Mouse (Mus musculus) stomach, embryonic 15.5 days (tissue): ENCODE data around the gene St6galnac3. TPM values are rescaled to one million over a fixed set of nuclear protein-coding genes. Genes with fewer than 3 reads are reported as not detected.

Source experiments
- ATAC-seq: fragments of 200-750 bp; cut with Nextera tagmentation; 2 replicates; pipeline ENCODE4 v1.8.0; 2017; ENCODE audit warnings: low read depth, moderate number of reproducible peaks, moderate TSS enrichment; ENCODE audit not compliant: insufficient read depth, low FRiP score
- H3K27ac ChIP-seq: fragments of 300-500 bp; sonication (generic); 2 replicates; pipeline ENCODE4 v1.5.1; 2015; ENCODE audit warnings: mild to moderate bottlenecking, inconsistent platforms
- H3K27me3 ChIP-seq: fragments of 300-500 bp; sonication (generic); replicated peaks from 2 replicates; pipeline ENCODE4 v1.6.1; 2015; ENCODE audit warnings: inconsistent platforms
- H3K36me3 ChIP-seq: fragments of 300-500 bp; sonication (generic); 2 replicates; pipeline ENCODE4 v1.6.1; 2015; ENCODE audit warnings: inconsistent platforms
- H3K4me1 ChIP-seq: fragments of 300-500 bp; sonication (generic); 2 replicates; pipeline ENCODE4 v1.6.1; 2015; ENCODE audit warnings: inconsistent platforms
- H3K4me2 ChIP-seq: fragments of 300-500 bp; sonication (generic); 2 replicates; pipeline ENCODE4 v1.6.1; 2015; ENCODE audit warnings: mild to moderate bottlenecking, inconsistent platforms
- H3K4me3 ChIP-seq: fragments of 300-500 bp; sonication (generic); replicated peaks from 2 replicates; pipeline ENCODE4 v1.5.1; 2015; ENCODE audit warnings: inconsistent platforms
- H3K9ac ChIP-seq: fragments of 300-500 bp; sonication (generic); 2 replicates; pipeline ENCODE4 v1.6.1; 2015; ENCODE audit warnings: inconsistent platforms
- H3K9me3 ChIP-seq: fragments of 300-500 bp; sonication (generic); 2 replicates; pipeline ENCODE4 v1.6.1; 2016; ENCODE audit warnings: inconsistent platforms
- WGBS: fragments of 180-500 bp; shearing (Covaris S2); methylation state at CpG from one replicate; pipeline ENCODE4 v1.1.7; 2015; 5-methylcytosine and 5-hydroxymethylcytosine counted together
- polyA plus RNA-seq: library from polyadenylated mRNA; unstranded; fragments of >200 nt; fragmentation: Nextera tagmentation; extraction: Ambion mirVana; gene quantifications from 2 replicates; pipeline ENCODE4 v1.2.1, GENCODE M21; 2015

The St6galnac3 gene
- polyA plus RNA-seq, 1 experiment from 2014 or later = 36.6 TPM

DNA sequence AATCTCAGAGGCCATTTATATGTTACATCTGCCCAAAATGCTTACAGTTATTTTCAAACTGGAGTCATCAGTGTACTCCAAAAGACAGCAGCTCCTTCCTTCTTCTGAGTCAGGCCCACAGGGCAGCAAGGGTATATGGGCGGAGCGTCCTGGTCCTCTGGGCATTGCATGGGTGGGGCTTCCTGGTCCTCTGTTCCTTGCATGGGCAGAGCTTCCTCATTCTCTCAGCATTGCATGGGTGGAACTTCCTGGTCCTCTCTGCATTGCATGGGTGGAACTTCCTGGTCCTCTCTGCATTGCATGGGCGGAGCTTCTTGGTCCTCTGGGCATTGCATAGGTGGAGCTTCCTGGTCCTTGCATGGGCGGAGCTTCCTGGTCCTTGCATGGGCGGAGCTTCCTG, 432.1 kb downstream of the St6galnac3 start:
- peak; percentile 39; the same call in 1 of the 2 replicates for ATAC-seq
- 95% methylated on average over 5 of the region's 5 CpGs for WGBS
- no peaks in the 10 kb centered on the region for H3K27me3 ChIP-seq
- H3K9me3 ChIP-seq = no peaks in the 10 kb centered on the region
- H3K4me1 ChIP-seq = no peaks in the 10 kb centered on the region
- no peak overlapping the region for H3K4me3 ChIP-seq
- H3K9ac ChIP-seq = no peak overlapping the region
- no peak overlapping the region for H3K27ac ChIP-seq
- no peak overlapping the region for H3K4me2 ChIP-seq
- H3K36me3 ChIP-seq = no peaks in the 10 kb centered on the region

DNA sequence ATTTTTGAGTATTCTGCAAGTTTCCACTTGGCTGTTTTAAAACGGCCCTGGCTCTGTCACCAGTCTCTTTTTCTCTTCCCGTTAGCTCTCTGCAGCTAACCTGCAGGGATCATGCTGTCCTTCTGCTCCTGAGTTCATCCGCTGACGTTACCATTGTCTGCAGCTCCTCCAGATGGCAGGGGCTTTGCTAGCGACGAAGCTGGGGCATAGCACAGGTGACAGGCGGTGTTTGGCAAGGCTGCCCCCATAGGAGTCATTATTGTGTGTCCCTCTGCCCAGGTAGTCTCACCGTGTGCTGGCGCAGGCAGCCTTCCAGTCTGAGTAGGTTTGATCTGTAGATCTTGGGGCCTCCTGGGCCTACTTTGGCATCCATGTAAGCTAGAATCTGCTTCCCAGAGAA, 432.6 kb downstream of the St6galnac3 start:
- Histone ChIP-seq H3K9ac (no peak overlapping the region), H3K36me3 (no peaks in the 10 kb centered on the region), H3K27me3 (no peaks in the 10 kb centered on the region), H3K27ac (no peak overlapping the region), H3K9me3 (no peaks in the 10 kb centered on the region), H3K4me3 (no peak overlapping the region), H3K4me2 (no peak overlapping the region), H3K4me1 (no peaks in the 10 kb centered on the region)
- WGBS = 85% methylated on average over 9 of the region's 9 CpGs
- no peak for ATAC-seq

DNA sequence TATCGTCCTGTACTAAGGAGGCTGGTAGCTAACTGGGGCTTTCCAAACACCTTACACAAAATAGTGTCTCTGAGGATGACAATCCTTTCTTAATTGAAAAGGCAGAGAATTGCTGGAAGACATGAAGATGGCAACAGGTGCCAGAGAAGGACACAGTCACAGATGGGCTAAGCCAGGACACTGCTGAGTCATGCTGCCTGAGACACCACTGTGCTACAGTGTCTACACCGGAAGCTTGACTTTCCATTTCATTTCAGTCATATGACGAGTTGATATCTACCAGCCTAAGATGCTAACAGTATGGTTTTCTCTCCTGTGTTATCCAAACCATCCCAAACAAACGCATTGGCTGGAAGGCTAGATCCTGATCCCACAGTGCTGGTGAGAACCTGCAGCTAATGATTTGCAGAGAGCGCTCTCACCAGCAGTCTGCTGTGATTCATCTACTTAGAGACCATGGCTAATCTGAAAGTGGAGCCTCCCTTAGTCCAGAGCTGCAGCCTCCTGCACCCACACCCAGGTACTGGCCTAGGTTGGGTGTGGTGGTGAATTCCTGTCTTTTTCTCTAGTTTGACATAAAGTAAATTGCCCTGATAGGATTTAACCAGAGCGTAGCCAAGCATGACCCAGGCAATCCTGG, 433.4 kb downstream of the St6galnac3 start:
- Histone ChIP-seq H3K27me3 (no peaks in the 10 kb centered on the region), H3K27ac (no peak overlapping the region), H3K4me3 (no peak overlapping the region), H3K36me3 (no peaks in the 10 kb centered on the region), H3K4me2 (no peak overlapping the region), H3K9ac (no peak overlapping the region), H3K4me1 (no peaks in the 10 kb centered on the region), H3K9me3 (no peaks in the 10 kb centered on the region)
- WGBS = 85% methylated on average over 6 of the region's 6 CpGs
- no peak for ATAC-seq

DNA sequence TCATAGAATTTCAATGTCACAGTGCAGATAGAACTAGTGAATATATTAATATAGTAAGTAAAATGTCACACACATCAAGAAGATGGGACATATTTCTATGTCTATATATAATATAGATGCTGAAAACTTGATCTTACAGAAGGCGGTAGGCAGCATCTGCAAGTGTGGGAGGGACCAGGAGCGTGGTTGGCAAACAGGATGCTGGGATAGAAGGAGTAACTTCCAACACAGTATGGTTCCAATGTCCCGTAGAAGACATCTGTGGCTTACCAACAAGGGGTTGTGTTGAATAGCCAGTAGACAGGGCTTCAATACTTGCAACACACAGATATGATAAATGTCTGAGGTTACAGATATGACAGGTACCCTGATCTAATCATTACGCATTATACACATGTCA, 435.0 kb downstream of the St6galnac3 start:
- WGBS = 90% methylated on average over 4 of the region's 4 CpGs
- Histone ChIP-seq H3K4me2 (no peak overlapping the region), H3K4me3 (no peak overlapping the region), H3K36me3 (no peaks in the 10 kb centered on the region), H3K27ac (no peak overlapping the region), H3K9me3 (no peaks in the 10 kb centered on the region), H3K9ac (no peak overlapping the region), H3K27me3 (no peaks in the 10 kb centered on the region), H3K4me1 (0 out of 2 replicates have a peak, but pooled peaks cover 2% of the 10 kb centered on the region)
- no peak for ATAC-seq

DNA sequence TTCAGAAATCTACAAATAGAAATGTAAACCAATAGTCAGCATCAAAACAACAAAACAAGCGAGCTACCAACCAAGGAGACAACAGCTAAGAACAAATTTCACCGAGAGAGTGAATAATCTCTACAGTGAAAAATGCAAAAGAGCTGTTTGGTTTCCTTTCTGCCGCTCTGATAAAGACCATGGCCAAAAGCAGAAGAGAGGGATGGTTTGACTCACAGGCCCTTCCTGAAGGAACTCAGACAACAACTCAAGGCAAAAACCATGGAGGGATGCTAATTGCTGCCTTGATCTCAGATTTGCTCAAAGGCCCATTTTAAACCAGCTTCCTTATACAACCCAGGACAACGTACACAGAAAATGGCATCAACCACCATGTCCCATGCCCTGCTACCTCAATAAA, 437.4 kb downstream of the St6galnac3 start:
- no peaks in the 10 kb centered on the region for H3K36me3 ChIP-seq
- H3K4me2 ChIP-seq = no peak overlapping the region
- no peak overlapping the region for H3K9ac ChIP-seq
- H3K4me3 ChIP-seq = no peak overlapping the region
- no peak for ATAC-seq
- WGBS = 93% methylated on average over 4 of the region's 4 CpGs
- H3K27me3 ChIP-seq = no peaks in the 10 kb centered on the region
- H3K27ac ChIP-seq = no peak overlapping the region
- H3K9me3 ChIP-seq = no peaks in the 10 kb centered on the region
- H3K4me1 ChIP-seq = 0 out of 2 replicates have a peak, but pooled peaks cover 4% of the 10 kb centered on the region

DNA sequence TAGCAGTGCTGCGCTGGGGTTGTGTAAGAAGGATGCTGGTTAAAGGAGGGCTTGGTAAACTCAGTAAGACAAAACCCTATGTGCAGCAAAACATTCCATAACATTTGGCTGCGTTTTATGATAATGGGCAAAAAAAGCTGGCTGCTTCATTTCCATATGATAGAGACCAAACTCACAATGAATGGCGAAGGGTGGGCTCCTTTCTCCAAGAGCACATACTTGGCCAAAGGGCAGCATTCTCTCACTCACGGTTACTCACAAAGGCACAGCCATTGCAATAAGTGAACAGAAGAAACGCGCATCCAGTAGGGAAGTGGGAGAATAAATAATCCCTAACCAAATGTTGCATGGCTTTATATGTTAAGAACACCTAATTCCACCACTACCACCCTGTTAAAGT, 437.9 kb downstream of the St6galnac3 start:
- H3K36me3 ChIP-seq = no peaks in the 10 kb centered on the region
- H3K4me2 ChIP-seq = no peak overlapping the region
- no peak overlapping the region for H3K4me3 ChIP-seq
- H3K4me1 ChIP-seq = peaks cover 8% of the 10 kb centered on the region
- 95% methylated on average over 6 of the region's 6 CpGs for WGBS
- no peaks in the 10 kb centered on the region for H3K9me3 ChIP-seq
- H3K9ac ChIP-seq = no peak overlapping the region
- H3K27me3 ChIP-seq = no peaks in the 10 kb centered on the region
- ATAC-seq = no peak
- no peak overlapping the region for H3K27ac ChIP-seq

DNA sequence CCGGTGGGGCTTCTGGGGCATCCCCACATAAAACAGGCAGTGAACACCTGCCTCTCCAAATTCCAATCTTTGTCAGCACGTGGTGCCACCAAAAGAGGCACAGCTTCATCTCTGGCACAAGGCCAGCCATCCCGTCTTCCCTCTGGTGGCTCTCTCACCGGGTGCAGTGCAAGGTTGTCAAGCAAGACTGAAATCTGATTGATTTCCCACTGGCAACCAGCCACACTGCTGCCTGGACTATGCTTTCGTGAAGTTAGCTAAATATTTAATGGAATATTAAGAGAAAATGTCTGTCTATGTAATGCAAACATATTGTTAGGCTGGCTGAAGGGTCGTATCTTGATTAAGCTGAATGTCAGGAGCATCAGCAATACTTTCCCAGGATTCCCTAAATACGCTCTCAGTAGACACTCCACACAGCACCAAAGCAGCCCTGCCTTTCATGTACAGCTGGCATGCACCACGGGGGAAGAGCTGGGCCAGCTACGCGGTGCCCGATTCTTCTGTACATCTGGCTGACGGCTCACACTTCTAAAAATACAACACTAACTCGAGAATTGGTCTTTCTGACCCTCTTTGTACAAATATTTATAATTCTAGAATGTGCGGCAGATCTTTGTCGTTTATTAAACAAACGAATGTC, 442.7 kb downstream of the St6galnac3 start:
- Histone ChIP-seq H3K9ac (no peak overlapping the region), H3K4me3 (no peak overlapping the region), H3K4me1 (peaks cover 13% of the 10 kb centered on the region), H3K36me3 (no peaks in the 10 kb centered on the region), H3K9me3 (no peaks in the 10 kb centered on the region), H3K27me3 (no peaks in the 10 kb centered on the region), H3K4me2 (peak overlapping the region; percentile 19), H3K27ac (no peak overlapping the region)
- WGBS = 25% methylated on average over 16 of the region's 16 CpGs
- ATAC-seq = no peak

DNA sequence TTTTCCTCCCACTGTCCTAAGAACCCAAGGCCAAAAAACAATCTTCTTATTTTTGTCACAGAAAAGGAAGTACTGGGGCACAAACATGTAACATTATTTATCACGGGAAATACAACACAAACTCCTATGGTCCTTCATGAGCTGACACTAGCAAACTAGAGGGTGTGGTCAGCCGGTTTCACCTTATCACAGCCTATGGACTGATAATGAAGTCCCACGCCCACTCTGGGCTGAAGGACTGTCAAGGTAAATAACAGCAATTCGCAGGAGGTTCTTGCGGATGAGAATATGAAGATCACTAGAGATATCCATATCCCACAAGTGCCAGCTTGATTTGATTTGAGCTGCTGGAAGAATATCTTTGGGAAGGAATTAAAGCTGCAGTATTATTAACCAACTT, 446.7 kb downstream of the St6galnac3 start:
- no peak for ATAC-seq
- H3K27ac ChIP-seq = no peak overlapping the region
- no peak overlapping the region for H3K9ac ChIP-seq
- WGBS = 67% methylated on average over 5 of the region's 5 CpGs
- H3K27me3 ChIP-seq = no peaks in the 10 kb centered on the region
- H3K36me3 ChIP-seq = no peaks in the 10 kb centered on the region
- peaks cover 8% of the 10 kb centered on the region for H3K4me1 ChIP-seq
- H3K4me2 ChIP-seq = no peak overlapping the region
- H3K9me3 ChIP-seq = no peaks in the 10 kb centered on the region
- H3K4me3 ChIP-seq = no peak overlapping the region

DNA sequence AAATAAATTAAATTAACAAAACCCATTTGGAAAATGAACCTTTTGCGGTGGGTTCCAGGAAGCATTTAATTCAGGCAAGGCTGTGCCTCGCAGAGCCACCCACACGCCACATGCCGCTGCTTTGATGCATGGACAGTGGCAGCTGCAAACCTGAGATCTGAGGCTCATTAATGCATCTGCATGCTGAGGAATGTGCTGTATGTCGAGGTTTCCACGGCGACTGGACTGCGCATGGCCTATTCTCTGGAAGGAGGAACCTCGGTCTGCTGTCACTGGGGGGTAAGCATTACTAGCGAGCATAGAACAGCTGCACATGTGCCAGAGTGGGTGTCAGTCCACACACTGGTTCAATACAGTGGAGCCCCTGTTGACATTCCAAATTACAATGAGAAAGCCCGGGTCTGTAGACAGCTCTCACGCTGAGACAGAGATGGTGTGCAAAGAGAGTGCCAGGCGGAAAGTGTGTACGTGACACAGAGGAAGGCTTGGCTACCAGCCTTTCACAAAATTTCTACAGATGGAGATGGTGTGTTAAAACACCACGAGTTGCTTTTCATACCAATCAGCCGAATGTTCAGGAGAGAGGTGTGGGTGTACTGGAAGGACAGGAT, 447.5 kb downstream of the St6galnac3 start:
- Histone ChIP-seq H3K27me3 (no peaks in the 10 kb centered on the region), H3K4me3 (no peak overlapping the region), H3K36me3 (no peaks in the 10 kb centered on the region), H3K9me3 (no peaks in the 10 kb centered on the region), H3K9ac (no peak overlapping the region), H3K4me1 (peaks cover 8% of the 10 kb centered on the region), H3K27ac (no peak overlapping the region), H3K4me2 (no peak overlapping the region)
- ATAC-seq = no peak
- WGBS = 54% methylated on average over 16 of the region's 16 CpGs

DNA sequence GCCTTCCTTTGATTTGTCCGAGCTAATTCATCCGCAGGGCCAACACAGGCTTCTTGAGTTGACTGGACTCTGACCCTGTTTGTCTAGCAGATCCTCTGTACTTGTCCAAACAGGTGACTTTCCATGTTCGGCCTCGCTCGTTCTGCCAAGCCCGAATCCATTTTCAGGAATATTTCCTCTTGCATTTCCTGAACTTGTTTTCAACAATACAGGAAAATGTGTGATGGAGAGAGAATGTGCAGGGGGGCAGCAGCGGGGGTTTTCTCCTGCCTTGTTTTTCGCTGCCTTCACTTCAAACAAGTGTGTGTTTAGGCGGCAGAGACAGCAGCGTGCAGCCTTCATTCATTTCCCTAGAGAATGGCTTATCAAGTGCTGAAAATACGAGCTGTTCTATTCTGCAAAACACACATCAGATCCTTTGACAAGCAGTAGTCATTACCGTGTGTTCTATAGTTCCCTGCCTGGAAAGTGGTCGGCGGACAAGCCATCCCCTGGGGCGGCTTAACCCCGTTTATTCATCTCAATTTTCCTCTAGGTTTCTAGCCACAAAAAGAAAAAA, 448.1 kb downstream of the St6galnac3 start:
- Histone ChIP-seq H3K4me2 (no peak overlapping the region), H3K4me3 (no peak overlapping the region), H3K36me3 (no peaks in the 10 kb centered on the region), H3K27ac (no peak overlapping the region), H3K27me3 (no peaks in the 10 kb centered on the region), H3K4me1 (peaks cover 3% of the 10 kb centered on the region), H3K9ac (no peak overlapping the region), H3K9me3 (no peaks in the 10 kb centered on the region)
- no peak for ATAC-seq
- 58% methylated on average over 16 of the region's 16 CpGs for WGBS

DNA sequence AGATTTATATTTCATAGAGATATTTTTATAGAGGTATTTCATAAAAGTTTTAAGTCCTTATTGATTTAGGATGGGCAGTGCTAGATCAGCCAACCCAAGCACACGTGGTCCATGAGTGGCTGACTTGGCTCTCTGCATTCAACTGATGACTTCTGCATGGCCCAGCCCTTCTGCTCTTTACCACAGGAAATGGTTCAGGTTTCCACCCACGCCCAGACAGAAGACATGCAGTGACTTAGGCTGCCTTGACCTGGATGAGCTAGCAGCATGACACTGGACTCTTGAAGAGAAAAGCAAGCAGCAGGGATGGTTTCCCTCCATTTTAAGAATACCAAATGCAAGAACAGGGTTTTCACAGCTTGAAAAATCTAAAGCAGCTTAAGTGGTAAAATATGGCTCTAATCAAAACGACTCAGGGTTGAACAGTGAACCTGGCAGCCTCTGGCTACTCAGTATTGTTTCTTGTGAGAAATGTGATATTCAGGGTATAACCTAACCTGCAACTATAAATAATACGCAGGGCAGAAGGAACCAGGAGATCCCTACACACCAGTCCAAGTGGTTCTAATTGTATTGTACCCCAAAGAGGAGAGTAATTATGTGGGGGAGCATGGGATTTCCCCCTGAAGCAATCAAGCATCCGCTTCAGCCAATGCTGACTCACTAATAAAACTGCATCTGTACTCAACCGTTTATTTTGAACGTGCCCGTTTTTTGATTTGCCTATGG, 448.7 kb downstream of the St6galnac3 start:
- Histone ChIP-seq H3K27me3 (no peaks in the 10 kb centered on the region), H3K9me3 (no peaks in the 10 kb centered on the region), H3K4me2 (no peak overlapping the region), H3K4me1 (no peaks in the 10 kb centered on the region; the same call in 1 of the 2 replicates), H3K36me3 (no peaks in the 10 kb centered on the region), H3K4me3 (no peak overlapping the region), H3K9ac (no peak overlapping the region), H3K27ac (no peak overlapping the region)
- WGBS = 71% methylated on average over 8 of the region's 8 CpGs
- no peak for ATAC-seq

DNA sequence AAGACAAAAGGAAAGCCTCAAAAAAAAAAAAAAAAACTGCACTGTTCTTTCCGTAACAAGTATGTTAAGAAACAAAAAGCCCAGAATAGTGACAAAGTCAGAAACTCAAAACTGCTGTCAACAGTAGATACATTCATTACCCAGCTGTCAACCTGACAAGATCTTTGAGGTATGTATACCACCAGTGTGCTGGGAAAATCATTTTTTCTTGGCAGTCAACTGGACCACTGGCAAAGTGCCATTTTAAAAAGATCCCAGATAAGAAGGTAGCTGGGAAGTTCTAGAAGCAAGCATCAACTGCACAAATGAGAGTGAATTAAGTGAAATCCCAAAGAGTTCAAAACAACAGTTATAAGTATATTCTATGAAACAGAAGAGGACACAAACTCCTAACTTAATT, 452.7 kb downstream of the St6galnac3 start:
- 53% methylated on average over 1 of the region's 1 CpGs for WGBS
- no peak overlapping the region for H3K27ac ChIP-seq
- H3K36me3 ChIP-seq = no peaks in the 10 kb centered on the region
- H3K9me3 ChIP-seq = no peaks in the 10 kb centered on the region
- H3K4me2 ChIP-seq = no peak overlapping the region
- H3K4me3 ChIP-seq = no peak overlapping the region
- H3K27me3 ChIP-seq = no peaks in the 10 kb centered on the region
- no peak for ATAC-seq
- no peaks in the 10 kb centered on the region for H3K4me1 ChIP-seq
- H3K9ac ChIP-seq = no peak overlapping the region
